Mouse (Mus musculus) stomach, postnatal 0 days (tissue): Measurements from ENCODE around the gene Khsrp.

Source experiments
- CTCF ChIP-seq: IDR thresholded peaks from 2 replicates; pipeline ENCODE4 v1.5.1; 2016; ENCODE audit warnings: antibody characterized with exemption, low read depth, mild to moderate bottlenecking, moderate library complexity
- EP300 ChIP-seq: optimal IDR thresholded peaks from 2 replicates; pipeline ENCODE3; 2016; ENCODE audit warnings: antibody characterized with exemption

- TF ChIP-seq CTCF (no peak), EP300 (no peak)
Observed at GRCm38 (mm10) chr17:57047406-57047805, 16.1 kb upstream of the Khsrp start.
